Comparison of ENCODE assay signal across 21 mouse cellular contexts in genomic region chr5:98424965-98425364, GRCm38 (mm10).
DNase-seq lines count a peak whose midpoint lies in the region; ATAC-seq lines count a peak whose summit lies in the region.
"Had no signal": no experiment of that assay in that cellular context is flagged by ENCODE, and none has a peak within 500 bp of the region (broad histone marks: within the 10 kb centered on the region; RNA-seq: fewer than 3 reads in every experiment).

No protein-coding gene starts in this region.

- intact Hi-C loops in heart, postnatal 10 days (cut with DNase I) = no loop called here

- no peak for ATAC-seq in megakaryocyte, adult 5-6 weeks (ENCODE audit: poor library complexity, severe bottlenecking)
- ATAC-seq: CD4-positive, CD25-positive, alpha-beta regulatory T cell, adult 4 months; forebrain, embryonic 16.5 days; intestine, embryonic 15.5 days had no signal

- 69% methylated on average over 1 of the region's 1 CpGs for WGBS in heart, embryonic 10.5 days

- no peaks in the 10 kb centered on the region for H3K36me3 ChIP-seq in heart, embryonic 10.5 days
- no peaks in the 10 kb centered on the region for H3K36me3 ChIP-seq in megakaryocyte, embryonic 14.5 days (replicated peaks; ENCODE audit: low read length)
- H3K36me3 ChIP-seq: embryonic facial prominence, embryonic 12.5 days; G1E; hindbrain, embryonic 10.5 days; intestine, embryonic 15.5 days had no signal

- H3K4me1 ChIP-seq in heart, embryonic 10.5 days = no peaks in the 10 kb centered on the region
- no peaks in the 10 kb centered on the region for H3K4me1 ChIP-seq in megakaryocyte, embryonic 14.5 days
- H3K4me1 ChIP-seq: embryonic facial prominence, embryonic 12.5 days; hindbrain, embryonic 10.5 days; intestine, embryonic 15.5 days had no signal

- H3K27ac ChIP-seq in heart, embryonic 10.5 days = no peak overlapping the region
- H3K27ac ChIP-seq: embryonic facial prominence, embryonic 12.5 days; hindbrain, embryonic 10.5 days; hindbrain, embryonic 14.5 days; intestine, embryonic 15.5 days had no signal

- H3K9me3 ChIP-seq in heart, embryonic 10.5 days = no peaks in the 10 kb centered on the region
- H3K9me3 ChIP-seq in megakaryocyte, embryonic 14.5 days = peaks cover 13% of the 10 kb centered on the region
- H3K9me3 ChIP-seq: embryonic facial prominence, embryonic 12.5 days; hindbrain, embryonic 10.5 days; intestine, embryonic 15.5 days had no signal

- peak; percentile 18 to 56 for DNase-seq in adrenal gland, adult (ENCODE audit: inconsistent age in 2 of 2, low spot score in 1 of 2)
- DNase-seq in adrenal gland, postnatal 25 days = no peak
- DNase-seq in heart, postnatal 10 days = peak; percentile 10 to 11
- no peak for DNase-seq in heart, embryonic 10.5 days (ENCODE audit: low spot score)
- no peak for DNase-seq in embryo, embryonic 10.5 days (ENCODE audit: low spot score)
- no peak for DNase-seq in retina, embryonic 14.5 days (ENCODE audit: low spot score)
- DNase-seq: B cell, adult 2 months; cerebellum, adult 11 months; cerebellum, adult 8-10 months; cerebellum, postnatal 14 days; gastrocnemius, postnatal 25 days; kidney, adult 18-20 months had no signal

- no peaks in the 10 kb centered on the region for H3K27me3 ChIP-seq in heart, embryonic 10.5 days (ENCODE audit: insufficient read depth, poor library complexity, severe bottlenecking)
- H3K27me3 ChIP-seq in megakaryocyte, embryonic 14.5 days (replicated peaks) = no peaks in the 10 kb centered on the region
- H3K27me3 ChIP-seq: embryonic facial prominence, embryonic 12.5 days; intestine, embryonic 15.5 days had no signal

- H3K4me3 ChIP-seq in heart, embryonic 10.5 days = no peak overlapping the region
- H3K4me3 ChIP-seq in megakaryocyte, embryonic 14.5 days (replicated peaks) = peak overlapping the region; percentile 57
- H3K4me3 ChIP-seq: embryonic facial prominence, embryonic 12.5 days; hindbrain, embryonic 10.5 days; intestine, embryonic 15.5 days had no signal

Comparison
In these comparisons a context has a peak if more than half of its experiments do, and no peak if none do; other contexts are left out.
1. DNase-seq: peak in adrenal gland, adult (2 of 2) and heart, postnatal 10 days (2 of 2); none in adrenal gland, postnatal 25 days (single experiment), heart, embryonic 10.5 days (single experiment), embryo, embryonic 10.5 days (single experiment) and retina, embryonic 14.5 days (single experiment).